Mouse (Mus musculus) cerebellum, postnatal 4 days (tissue): ENCODE results near the gene Pdpn.

Source experiments
- DNase-seq, 2 experiments: peaks; one replicate each; pipeline ENCODE4 v3.0.0; 2022; ENCODE audit warnings: low spot score in 2 of 2, mixed read lengths in 1 of 2

Gene Pdpn

GRCm38 (mm10) chr4:143298431-143299315 is 691 bp downstream of the Pdpn start:
- peak in 1 of 2 experiments; percentile 30 for DNase-seq

GRCm38 (mm10) chr4:143297016-143297556 is 2.3 kb downstream of the Pdpn start:
- no peak for DNase-seq

GRCm38 (mm10) chr4:143296153-143296552 is 3.2 kb downstream of the Pdpn start:
- DNase-seq = no peak

GRCm38 (mm10) chr4:143294324-143294723 is 5.0 kb downstream of the Pdpn start:
- DNase-seq = no peak

GRCm38 (mm10) chr4:143288880-143289279 is 10.5 kb downstream of the Pdpn start:
- no peak for DNase-seq

GRCm38 (mm10) chr4:143288473-143288872 is 10.9 kb downstream of the Pdpn start:
- no peak for DNase-seq

- DNase-seq = no peak
Observed at GRCm38 (mm10) chr4:143287065-143287464, 12.3 kb downstream of the Pdpn start.

- peak in 1 of 2 experiments; percentile 45 for DNase-seq
Observed at GRCm38 (mm10) chr4:143280166-143280565, 19.2 kb downstream of the Pdpn start.

GRCm38 (mm10) chr4:143279661-143280060 is 19.7 kb downstream of the Pdpn start:
- DNase-seq = no peak

- no peak for DNase-seq
Observed at GRCm38 (mm10) chr4:143279016-143279415, 20.3 kb downstream of the Pdpn start.

- peak in 1 of 2 experiments; percentile 24 for DNase-seq
Observed at GRCm38 (mm10) chr4:143278429-143278871, 20.9 kb downstream of the Pdpn start.

- no peak for DNase-seq
Observed at GRCm38 (mm10) chr4:143277319-143277718, 22.0 kb downstream of the Pdpn start.

GRCm38 (mm10) chr4:143271571-143271970 is 27.8 kb downstream of the Pdpn start:
- no peak for DNase-seq

- no peak for DNase-seq
Observed at GRCm38 (mm10) chr4:143270903-143271302, 28.5 kb downstream of the Pdpn start.

- no peak for DNase-seq
Observed at GRCm38 (mm10) chr4:143262696-143263095, 36.7 kb downstream of the Pdpn start.

GRCm38 (mm10) chr4:143259718-143260349 is 39.5 kb downstream of the Pdpn start:
- no peak for DNase-seq

GRCm38 (mm10) chr4:143258517-143258916 is 40.8 kb downstream of the Pdpn start:
- peak; percentile 54 to 72 for DNase-seq

GRCm38 (mm10) chr4:143257971-143258370 is 41.4 kb downstream of the Pdpn start:
- no peak for DNase-seq

GRCm38 (mm10) chr4:143255541-143255940 is 43.8 kb downstream of the Pdpn start:
- DNase-seq = no peak

- no peak for DNase-seq
Observed at GRCm38 (mm10) chr4:143253356-143253755, 46.0 kb downstream of the Pdpn start.

GRCm38 (mm10) chr4:143248050-143248449 is 51.3 kb downstream of the Pdpn start:
- DNase-seq = no peak

GRCm38 (mm10) chr4:143241294-143241693 is 58.1 kb downstream of the Pdpn start:
- DNase-seq = no peak
